Mouse (Mus musculus): Measurements from ENCODE around the gene Rras. TPM values are rescaled to one million over a fixed set of nuclear protein-coding genes. Genes with fewer than 3 reads are reported as not detected.
"Not testable (repeated sequence)": the region's sequence is repeated elsewhere in the genome, so short reads cannot be mapped to it uniquely, and the experiment has no call there.

Gene Rras
- polyA plus RNA-seq, 1 experiment from 2014 or later, result 23.2 TPM

- peak overlapping the region; percentile 98 for H3K4me3 ChIP-seq (ENCODE audit: low read depth, low read length)
- peaks cover 7% of the 10 kb centered on the region for H3K36me3 ChIP-seq (ENCODE audit: control insufficient read depth, insufficient read depth)
- 2% methylated on average over 4 of the region's 4 CpGs for WGBS (ENCODE audit: insufficient replicate concordance)
- peaks cover 3% of the 10 kb centered on the region; the same call in 1 of the 2 replicates for H3K27me3 ChIP-seq (ENCODE audit: control insufficient read depth, insufficient read depth, low read depth, low read length)
- peak overlapping the region; percentile 99 for H3K27ac ChIP-seq (ENCODE audit: low read length)
- no peaks in the 10 kb centered on the region for H3K9me3 ChIP-seq (replicated peaks; ENCODE audit: control insufficient read depth, low read length)
- peaks cover 46% of the 10 kb centered on the region for H3K4me1 ChIP-seq (ENCODE audit: control insufficient read depth, low read depth, low read length)
- peak overlapping the region; percentile 100 for H3K4me2 ChIP-seq (ENCODE audit: low read depth, low read length)
- no peak for ATAC-seq (ENCODE audit: low read depth)
- H3K9ac ChIP-seq (ENCODE audit: low read depth, low read length), result peak overlapping the region; percentile 99
These were observed 1.0 kb upstream of the Rras start for GRCm38 (mm10) chr7:45016761-45017160.

DNA sequence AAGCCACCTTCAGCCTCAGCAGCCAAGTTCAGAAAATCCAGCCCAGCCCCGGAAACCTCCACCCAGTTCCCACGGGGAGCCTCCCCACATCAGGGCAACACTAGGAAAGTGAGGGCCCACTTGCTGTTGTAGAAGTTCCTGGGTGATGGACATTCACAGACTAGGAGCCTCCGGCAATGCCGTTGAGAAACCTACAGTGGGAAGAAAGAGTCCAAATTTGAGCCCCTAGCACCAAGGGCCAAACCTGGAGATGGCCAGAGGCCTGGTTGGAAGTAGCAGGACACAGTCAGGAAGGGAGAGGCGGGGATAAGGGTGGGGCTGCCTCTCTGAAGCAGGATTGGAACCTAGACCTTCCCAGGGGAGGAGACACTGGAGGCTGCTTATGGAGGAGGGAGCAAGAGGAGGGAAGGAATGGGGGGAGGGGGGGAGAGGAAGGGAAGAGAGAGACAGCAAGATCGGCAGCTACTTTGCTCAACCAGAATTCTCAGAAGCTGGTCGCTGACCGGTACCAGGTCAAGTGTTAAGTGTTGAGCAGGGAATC lies 1.3 kb downstream of the Rras start:
- Histone ChIP-seq H3K4me1 (ENCODE audit: control insufficient read depth, low read depth, low read length) (peaks cover 33% of the 10 kb centered on the region), H3K36me3 (ENCODE audit: control insufficient read depth, insufficient read depth) (no peaks in the 10 kb centered on the region), H3K9ac (ENCODE audit: low read depth, low read length) (no peak overlapping the region), H3K27ac (ENCODE audit: low read length) (no peak overlapping the region), H3K27me3 (ENCODE audit: control insufficient read depth, insufficient read depth, low read depth, low read length) (peaks cover 3% of the 10 kb centered on the region; the same call in 1 of the 2 replicates), H3K4me3 (ENCODE audit: low read depth, low read length) (no peak overlapping the region), H3K4me2 (ENCODE audit: low read depth, low read length) (no peak overlapping the region), H3K9me3 (replicated peaks; ENCODE audit: control insufficient read depth, low read length) (no peaks in the 10 kb centered on the region)
- WGBS (ENCODE audit: insufficient replicate concordance), result 25% methylated on average over 8 of the region's 8 CpGs
- no peak for ATAC-seq (ENCODE audit: low read depth)

- WGBS (ENCODE audit: insufficient replicate concordance), result 64% methylated on average over 9 of the region's 9 CpGs
- Histone ChIP-seq H3K27me3 (ENCODE audit: control insufficient read depth, insufficient read depth, low read depth, low read length) (peaks cover 3% of the 10 kb centered on the region; the same call in 1 of the 2 replicates), H3K9me3 (replicated peaks; ENCODE audit: control insufficient read depth, low read length) (no peaks in the 10 kb centered on the region), H3K4me1 (ENCODE audit: control insufficient read depth, low read depth, low read length) (peaks cover 22% of the 10 kb centered on the region), H3K36me3 (ENCODE audit: control insufficient read depth, insufficient read depth) (no peaks in the 10 kb centered on the region), H3K4me2 (ENCODE audit: low read depth, low read length) (no peak overlapping the region), H3K27ac (ENCODE audit: low read length) (no peak overlapping the region), H3K4me3 (ENCODE audit: low read depth, low read length) (no peak overlapping the region), H3K9ac (ENCODE audit: low read depth, low read length) (no peak overlapping the region)
- ATAC-seq (ENCODE audit: low read depth), result no peak
These were observed 2.5 kb downstream of the Rras start for GRCm38 (mm10) chr7:45020225-45020624.

GRCm38 (mm10) chr7:45023711-45024110 lies 6.0 kb downstream of the Rras start:
- H3K4me3 ChIP-seq (ENCODE audit: low read depth, low read length); H3K27ac ChIP-seq (ENCODE audit: low read length); ATAC-seq (ENCODE audit: low read depth); H3K9me3 ChIP-seq (replicated peaks; ENCODE audit: control insufficient read depth, low read length); H3K4me2 ChIP-seq (ENCODE audit: low read depth, low read length); H3K4me1 ChIP-seq (ENCODE audit: control insufficient read depth, low read depth, low read length); H3K9ac ChIP-seq (ENCODE audit: low read depth, low read length); H3K27me3 ChIP-seq (ENCODE audit: control insufficient read depth, insufficient read depth, low read depth, low read length); H3K36me3 ChIP-seq (ENCODE audit: control insufficient read depth, insufficient read depth): not testable (repeated sequence)
- WGBS (ENCODE audit: insufficient replicate concordance), result 59% methylated on average over 5 of the region's 5 CpGs

GRCm38 (mm10) chr7:45024281-45025248 lies 6.8 kb downstream of the Rras start:
- Histone ChIP-seq H3K4me2 (ENCODE audit: low read depth, low read length) (no peak overlapping the region), H3K27me3 (ENCODE audit: control insufficient read depth, insufficient read depth, low read depth, low read length) (no peaks in the 10 kb centered on the region), H3K4me3 (ENCODE audit: low read depth, low read length) (no peak overlapping the region), H3K36me3 (ENCODE audit: control insufficient read depth, insufficient read depth) (peaks cover under 1% of the 10 kb centered on the region; the same call in 1 of the 2 replicates), H3K4me1 (ENCODE audit: control insufficient read depth, low read depth, low read length) (no peaks in the 10 kb centered on the region), H3K9ac (ENCODE audit: low read depth, low read length) (no peak overlapping the region), H3K27ac (ENCODE audit: low read length) (no peak overlapping the region), H3K9me3 (replicated peaks; ENCODE audit: control insufficient read depth, low read length) (no peaks in the 10 kb centered on the region)
- WGBS (ENCODE audit: insufficient replicate concordance), result 69% methylated on average over 15 of the region's 15 CpGs
- peak; percentile 28; the same call in 1 of the 2 replicates for ATAC-seq (ENCODE audit: low read depth)

DNA sequence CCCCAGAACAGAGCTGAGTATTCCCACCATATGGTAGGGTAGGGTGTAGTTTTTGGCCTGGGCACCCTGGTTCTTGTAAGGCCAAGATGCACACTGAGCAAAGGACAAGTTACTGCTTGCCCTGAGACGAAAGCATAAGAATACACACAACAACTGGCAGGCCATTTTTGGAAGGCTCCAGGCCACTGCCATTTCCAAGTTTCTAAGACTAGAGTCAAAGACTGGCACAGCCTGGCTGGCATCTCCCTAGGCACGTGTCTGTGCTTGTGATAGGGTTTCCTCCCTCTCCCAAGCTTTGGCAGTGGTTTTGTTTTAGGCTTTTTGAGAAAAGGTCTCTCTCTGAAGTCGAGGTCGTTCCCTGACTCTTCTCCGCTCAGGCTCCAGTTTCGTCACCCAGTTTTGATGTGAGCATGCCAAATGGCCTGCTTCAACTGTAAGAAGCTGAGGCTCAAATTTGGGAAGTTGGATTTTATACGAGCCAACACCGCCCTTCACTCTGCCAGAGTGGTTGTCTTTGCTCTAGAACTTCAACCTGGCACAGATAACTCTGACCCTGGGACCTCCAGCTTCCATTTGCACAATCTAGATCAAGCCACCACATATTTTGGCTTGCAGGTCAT lies 8.0 kb downstream of the Rras start:
- Histone ChIP-seq H3K4me3 (ENCODE audit: low read depth, low read length) (no peak overlapping the region), H3K27ac (ENCODE audit: low read length) (no peak overlapping the region), H3K9ac (ENCODE audit: low read depth, low read length) (no peak overlapping the region), H3K27me3 (ENCODE audit: control insufficient read depth, insufficient read depth, low read depth, low read length) (no peaks in the 10 kb centered on the region), H3K4me1 (ENCODE audit: control insufficient read depth, low read depth, low read length) (no peaks in the 10 kb centered on the region), H3K36me3 (ENCODE audit: control insufficient read depth, insufficient read depth) (peaks cover 2% of the 10 kb centered on the region), H3K9me3 (replicated peaks; ENCODE audit: control insufficient read depth, low read length) (no peaks in the 10 kb centered on the region), H3K4me2 (ENCODE audit: low read depth, low read length) (no peak overlapping the region)
- WGBS (ENCODE audit: insufficient replicate concordance), result 53% methylated on average over 8 of the region's 8 CpGs
- no peak for ATAC-seq (ENCODE audit: low read depth)

GRCm38 (mm10) chr7:45026256-45026655 lies 8.5 kb downstream of the Rras start:
- Histone ChIP-seq H3K27me3 (ENCODE audit: control insufficient read depth, insufficient read depth, low read depth, low read length) (no peaks in the 10 kb centered on the region), H3K4me1 (ENCODE audit: control insufficient read depth, low read depth, low read length) (no peaks in the 10 kb centered on the region), H3K9me3 (replicated peaks; ENCODE audit: control insufficient read depth, low read length) (no peaks in the 10 kb centered on the region), H3K4me3 (ENCODE audit: low read depth, low read length) (no peak overlapping the region), H3K9ac (ENCODE audit: low read depth, low read length) (no peak overlapping the region), H3K4me2 (ENCODE audit: low read depth, low read length) (no peak overlapping the region), H3K27ac (ENCODE audit: low read length) (no peak overlapping the region), H3K36me3 (ENCODE audit: control insufficient read depth, insufficient read depth) (peaks cover 2% of the 10 kb centered on the region)
- ATAC-seq (ENCODE audit: low read depth), result no peak
- 83% methylated on average over 2 of the region's 2 CpGs for WGBS (ENCODE audit: insufficient replicate concordance)

GRCm38 (mm10) chr7:45027761-45028160 lies 10.0 kb downstream of the Rras start:
- Histone ChIP-seq H3K27me3 (ENCODE audit: control insufficient read depth, insufficient read depth, low read depth, low read length) (no peaks in the 10 kb centered on the region), H3K36me3 (ENCODE audit: control insufficient read depth, insufficient read depth) (peaks cover 2% of the 10 kb centered on the region), H3K4me3 (ENCODE audit: low read depth, low read length) (no peak overlapping the region), H3K9ac (ENCODE audit: low read depth, low read length) (no peak overlapping the region), H3K4me1 (ENCODE audit: control insufficient read depth, low read depth, low read length) (no peaks in the 10 kb centered on the region), H3K27ac (ENCODE audit: low read length) (no peak overlapping the region), H3K9me3 (replicated peaks; ENCODE audit: control insufficient read depth, low read length) (no peaks in the 10 kb centered on the region), H3K4me2 (ENCODE audit: low read depth, low read length) (no peak overlapping the region)
- ATAC-seq (ENCODE audit: low read depth), result no peak
- WGBS (ENCODE audit: insufficient replicate concordance), result 76% methylated on average over 9 of the region's 9 CpGs

- Histone ChIP-seq H3K36me3 (ENCODE audit: control insufficient read depth, insufficient read depth) (peaks cover 5% of the 10 kb centered on the region), H3K27me3 (ENCODE audit: control insufficient read depth, insufficient read depth, low read depth, low read length) (no peaks in the 10 kb centered on the region), H3K4me3 (ENCODE audit: low read depth, low read length) (no peak overlapping the region), H3K9ac (ENCODE audit: low read depth, low read length) (no peak overlapping the region), H3K4me2 (ENCODE audit: low read depth, low read length) (no peak overlapping the region), H3K9me3 (replicated peaks; ENCODE audit: control insufficient read depth, low read length) (no peaks in the 10 kb centered on the region), H3K4me1 (ENCODE audit: control insufficient read depth, low read depth, low read length) (no peaks in the 10 kb centered on the region), H3K27ac (ENCODE audit: low read length) (no peak overlapping the region)
- 77% methylated on average over 11 of the region's 11 CpGs for WGBS (ENCODE audit: insufficient replicate concordance)
- ATAC-seq (ENCODE audit: low read depth), result no peak
These were observed 10.6 kb downstream of the Rras start for GRCm38 (mm10) chr7:45028351-45028750.

Measured in liver, embryonic 16.5 days (tissue).